Mouse (Mus musculus): Measurements from ENCODE around the gene Mylk3. TPM values are rescaled to one million over a fixed set of nuclear protein-coding genes. Genes with fewer than 3 reads are reported as not detected.

Mylk3 gene
- total and polyA plus RNA-seq, 2 experiments from 2014 or later: 0.16 to 0.26 TPM

- no peak for DNase-seq (ENCODE audit: low spot score)
- H3K36me3 ChIP-seq (ENCODE audit: insufficient read depth, low read length): no peaks in the 10 kb centered on the region
- TF ChIP-seq CTCF (IDR thresholded peaks at IDR 0.05; ENCODE audit: low read depth): no peak
- H3K9me3 ChIP-seq (ENCODE audit: low read length): no peaks in the 10 kb centered on the region
- H3K4me1 ChIP-seq (ENCODE audit: insufficient read depth, low read length): no peaks in the 10 kb centered on the region
- no peak overlapping the region for H3K4me3 ChIP-seq (ENCODE audit: low read length)
- ATAC-seq: no peak
- WGBS: 87% methylated on average over 1 of the region's 1 CpGs
- no peak overlapping the region for H3K4me2 ChIP-seq (ENCODE audit: low read depth, low read length)
- H3K27me3 ChIP-seq (ENCODE audit: insufficient read depth, low read length): no peaks in the 10 kb centered on the region
- no peak overlapping the region for H3K27ac ChIP-seq
- no peak overlapping the region for H3K9ac ChIP-seq (replicated peaks; ENCODE audit: low read length)
Measured at GRCm38 (mm10) chr8:85391438-85391837, 5.3 kb upstream of the Mylk3 start.

DNA sequence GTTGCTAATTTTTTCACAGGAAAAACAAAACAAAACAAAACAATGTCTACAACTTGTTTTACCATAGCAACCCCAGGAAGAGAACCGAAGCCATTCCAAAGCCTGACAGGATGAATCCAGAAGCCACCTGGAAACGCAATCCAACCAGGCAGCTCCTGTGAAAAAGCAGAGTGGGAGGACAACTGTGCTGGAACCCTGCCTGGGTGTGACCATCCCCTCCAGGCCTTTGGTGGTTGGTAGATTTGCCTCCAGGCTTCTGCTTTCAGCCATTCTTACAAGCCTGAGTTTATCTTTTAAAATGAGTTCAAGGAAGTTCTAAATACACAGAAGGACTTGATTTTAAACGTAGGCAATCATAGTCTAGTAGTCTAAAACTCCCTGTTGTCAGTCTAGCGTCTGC is 4.2 kb downstream of the Mylk3 start:
- Histone ChIP-seq H3K4me2 (ENCODE audit: low read depth, low read length) (no peak overlapping the region), H3K27me3 (ENCODE audit: insufficient read depth, low read length) (no peaks in the 10 kb centered on the region), H3K9ac (replicated peaks; ENCODE audit: low read length) (no peak overlapping the region), H3K36me3 (ENCODE audit: insufficient read depth, low read length) (no peaks in the 10 kb centered on the region), H3K4me1 (ENCODE audit: insufficient read depth, low read length) (no peaks in the 10 kb centered on the region), H3K27ac (no peak overlapping the region), H3K9me3 (ENCODE audit: low read length) (no peaks in the 10 kb centered on the region), H3K4me3 (ENCODE audit: low read length) (no peak overlapping the region)
- 78% methylated on average over 4 of the region's 4 CpGs for WGBS
- ATAC-seq: no peak
- TF ChIP-seq CTCF (IDR thresholded peaks at IDR 0.05; ENCODE audit: low read depth): no peak
- DNase-seq (ENCODE audit: low spot score): no peak

- no peak overlapping the region for H3K4me3 ChIP-seq (ENCODE audit: low read length)
- no peak for TF ChIP-seq CTCF (IDR thresholded peaks at IDR 0.05; ENCODE audit: low read depth)
- no peaks in the 10 kb centered on the region for H3K9me3 ChIP-seq (ENCODE audit: low read length)
- H3K9ac ChIP-seq (replicated peaks; ENCODE audit: low read length): no peak overlapping the region
- no peak for DNase-seq (ENCODE audit: low spot score)
- no peak overlapping the region for H3K27ac ChIP-seq
- no peaks in the 10 kb centered on the region for H3K27me3 ChIP-seq (ENCODE audit: insufficient read depth, low read length)
- H3K4me2 ChIP-seq (ENCODE audit: low read depth, low read length): no peak overlapping the region
- 65% methylated on average over 8 of the region's 8 CpGs for WGBS
- ATAC-seq: no peak
- no peaks in the 10 kb centered on the region for H3K4me1 ChIP-seq (ENCODE audit: insufficient read depth, low read length)
- H3K36me3 ChIP-seq (ENCODE audit: insufficient read depth, low read length): no peaks in the 10 kb centered on the region
Measured at GRCm38 (mm10) chr8:85380824-85381209, 5.3 kb downstream of the Mylk3 start.

GRCm38 (mm10) chr8:85380123-85380823 is 5.9 kb downstream of the Mylk3 start:
- H3K27ac ChIP-seq: no peak overlapping the region
- ATAC-seq: no peak
- H3K27me3 ChIP-seq (ENCODE audit: insufficient read depth, low read length): no peaks in the 10 kb centered on the region
- H3K4me2 ChIP-seq (ENCODE audit: low read depth, low read length): no peak overlapping the region
- no peak overlapping the region for H3K4me3 ChIP-seq (ENCODE audit: low read length)
- WGBS: 79% methylated on average over 10 of the region's 10 CpGs
- H3K9ac ChIP-seq (replicated peaks; ENCODE audit: low read length): no peak overlapping the region
- H3K36me3 ChIP-seq (ENCODE audit: insufficient read depth, low read length): no peaks in the 10 kb centered on the region
- TF ChIP-seq CTCF (IDR thresholded peaks at IDR 0.05; ENCODE audit: low read depth): no peak
- no peaks in the 10 kb centered on the region for H3K9me3 ChIP-seq (ENCODE audit: low read length)
- no peak for DNase-seq (ENCODE audit: low spot score)
- no peaks in the 10 kb centered on the region for H3K4me1 ChIP-seq (ENCODE audit: insufficient read depth, low read length)

- no peaks in the 10 kb centered on the region for H3K36me3 ChIP-seq (ENCODE audit: insufficient read depth, low read length)
- no peak overlapping the region for H3K9ac ChIP-seq (replicated peaks; ENCODE audit: low read length)
- DNase-seq (ENCODE audit: low spot score) (no peak), ATAC-seq (no peak)
- no peaks in the 10 kb centered on the region for H3K9me3 ChIP-seq (ENCODE audit: low read length)
- no peak overlapping the region for H3K27ac ChIP-seq
- 34% methylated on average over 2 of the region's 2 CpGs for WGBS
- no peaks in the 10 kb centered on the region for H3K27me3 ChIP-seq (ENCODE audit: insufficient read depth, low read length)
- no peak overlapping the region for H3K4me2 ChIP-seq (ENCODE audit: low read depth, low read length)
- no peak overlapping the region for H3K4me3 ChIP-seq (ENCODE audit: low read length)
- no peaks in the 10 kb centered on the region for H3K4me1 ChIP-seq (ENCODE audit: insufficient read depth, low read length)
- TF ChIP-seq CTCF (IDR thresholded peaks at IDR 0.05; ENCODE audit: low read depth): no peak
Measured at GRCm38 (mm10) chr8:85379142-85379781, 6.9 kb downstream of the Mylk3 start.

DNA sequence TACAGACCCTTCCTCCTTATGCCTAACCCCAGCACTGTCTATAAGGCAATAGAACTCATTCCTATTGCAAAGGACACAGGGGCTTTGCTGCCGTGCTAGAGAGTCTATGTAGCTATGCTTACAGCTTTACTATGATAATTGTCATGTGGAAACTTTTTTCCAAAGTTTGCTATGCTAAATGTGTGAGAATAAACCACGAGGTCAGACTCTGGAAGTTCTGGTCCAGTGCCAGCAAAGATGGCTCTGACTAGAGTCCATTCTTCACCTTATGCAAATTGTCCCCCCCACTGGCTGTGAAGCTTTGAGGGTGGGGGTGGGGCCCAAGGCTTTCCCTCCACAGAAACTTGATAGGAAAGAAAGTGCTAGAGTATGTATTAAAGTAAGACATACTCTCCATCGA is 9.6 kb downstream of the Mylk3 start:
- no peak overlapping the region for H3K9ac ChIP-seq (replicated peaks; ENCODE audit: low read length)
- no peaks in the 10 kb centered on the region for H3K27me3 ChIP-seq (ENCODE audit: insufficient read depth, low read length)
- no peak for TF ChIP-seq CTCF (IDR thresholded peaks at IDR 0.05; ENCODE audit: low read depth)
- no peaks in the 10 kb centered on the region for H3K4me1 ChIP-seq (ENCODE audit: insufficient read depth, low read length)
- 48% methylated on average over 3 of the region's 3 CpGs for WGBS
- no peak overlapping the region for H3K4me3 ChIP-seq (ENCODE audit: low read length)
- no peaks in the 10 kb centered on the region for H3K36me3 ChIP-seq (ENCODE audit: insufficient read depth, low read length)
- DNase-seq (ENCODE audit: low spot score) (no peak), ATAC-seq (no peak)
- no peaks in the 10 kb centered on the region for H3K9me3 ChIP-seq (ENCODE audit: low read length)
- H3K4me2 ChIP-seq (ENCODE audit: low read depth, low read length): no peak overlapping the region
- no peak overlapping the region for H3K27ac ChIP-seq

- Histone ChIP-seq H3K4me3 (ENCODE audit: low read length) (no peak overlapping the region), H3K36me3 (ENCODE audit: insufficient read depth, low read length) (no peaks in the 10 kb centered on the region), H3K9me3 (ENCODE audit: low read length) (no peaks in the 10 kb centered on the region), H3K4me2 (ENCODE audit: low read depth, low read length) (no peak overlapping the region), H3K4me1 (ENCODE audit: insufficient read depth, low read length) (no peaks in the 10 kb centered on the region), H3K27ac (no peak overlapping the region), H3K27me3 (ENCODE audit: insufficient read depth, low read length) (no peaks in the 10 kb centered on the region), H3K9ac (replicated peaks; ENCODE audit: low read length) (no peak overlapping the region)
- WGBS: 48% methylated on average over 4 of the region's 4 CpGs
- no peak for DNase-seq (ENCODE audit: low spot score)
- ATAC-seq: no peak
- no peak for TF ChIP-seq CTCF (IDR thresholded peaks at IDR 0.05; ENCODE audit: low read depth)
Measured at GRCm38 (mm10) chr8:85374286-85374685, 11.9 kb downstream of the Mylk3 start.

All from hindbrain, postnatal 0 days (tissue).